Mouse (Mus musculus): ENCODE measurements at regions not wholly inside any gene's neighbourhood (a gene's known extent, or its start where the extent isn't known, plus 50 kb on each side); places are given as distances from the start of the nearest gene placed in this dataset.

DNA sequence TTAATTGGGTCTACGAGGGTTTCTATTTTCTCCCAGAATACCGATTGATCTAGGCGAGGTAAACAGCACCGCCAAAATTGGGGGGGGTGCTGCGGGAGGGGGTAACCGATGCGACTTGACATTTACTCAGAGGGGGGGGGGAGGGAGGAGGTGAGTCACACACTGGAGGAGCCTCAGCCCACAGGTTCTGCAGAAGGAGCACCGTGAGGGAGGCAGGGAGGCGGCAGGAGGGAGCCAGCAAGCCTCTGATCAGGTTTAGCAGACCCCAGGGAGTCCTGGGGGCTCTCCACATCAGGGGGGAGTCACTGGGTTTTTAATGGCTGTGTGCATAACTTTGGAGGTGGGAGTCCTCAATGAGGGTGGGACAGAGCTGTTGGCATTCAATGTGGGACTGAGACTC is 51.3 kb upstream of the Ier5l start:
- WGBS = 41% methylated on average over 9 of the region's 9 CpGs
- DNase-seq = no peak

DNA sequence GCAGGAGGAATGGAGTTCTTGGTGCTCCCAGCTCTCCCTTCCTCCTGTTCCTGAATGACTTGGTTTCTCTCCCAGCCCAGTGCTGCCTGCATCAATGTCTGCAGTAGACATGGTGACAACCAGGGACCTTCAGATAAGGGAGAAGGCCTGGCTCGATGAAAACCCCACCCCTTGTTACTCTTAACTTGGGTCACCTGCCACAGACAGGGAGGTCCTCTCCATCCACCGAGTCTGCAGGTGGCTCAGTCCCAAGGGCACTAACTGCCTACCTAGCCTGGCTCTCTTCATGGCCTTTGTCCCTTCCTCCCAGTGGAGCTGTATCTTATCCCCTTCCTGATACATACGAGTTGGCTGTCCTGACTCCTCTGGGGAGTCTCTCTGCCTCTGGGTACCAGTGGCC is 51.8 kb upstream of the Ier5l start:
- ATAC-seq (ENCODE audit: low FRiP score, low TSS enrichment) (no peak), DNase-seq (no peak)
- Histone ChIP-seq H3K4me2 (ENCODE audit: low read length) (no peak overlapping the region), H3K4me1 (ENCODE audit: control insufficient read depth, insufficient read depth, low read length) (no peaks in the 10 kb centered on the region), H3K36me3 (ENCODE audit: control insufficient read depth, insufficient read depth, low read length) (no peaks in the 10 kb centered on the region), H3K27me3 (ENCODE audit: control insufficient read depth, insufficient read depth, low read length) (no peaks in the 10 kb centered on the region), H3K4me3 (replicated peaks; ENCODE audit: low read depth, low read length) (no peak overlapping the region), H3K27ac (replicated peaks; ENCODE audit: low read depth, low read length) (no peak overlapping the region), H3K9me3 (ENCODE audit: control insufficient read depth, low read length) (no peaks in the 10 kb centered on the region), H3K9ac (replicated peaks; ENCODE audit: low read length) (no peak overlapping the region)
- 75% methylated on average over 3 of the region's 3 CpGs for WGBS

More for the DNA sequence above, 51.3 kb upstream of the Ier5l start:
- Histone ChIP-seq H3K9ac (replicated peaks; ENCODE audit: low read length) (no peak overlapping the region), H3K4me1 (ENCODE audit: control insufficient read depth, insufficient read depth, low read length) (no peaks in the 10 kb centered on the region), H3K27ac (replicated peaks; ENCODE audit: low read depth, low read length) (no peak overlapping the region), H3K9me3 (ENCODE audit: control insufficient read depth, low read length) (no peaks in the 10 kb centered on the region), H3K4me3 (replicated peaks; ENCODE audit: low read depth, low read length) (no peak overlapping the region), H3K27me3 (ENCODE audit: control insufficient read depth, insufficient read depth, low read length) (no peaks in the 10 kb centered on the region), H3K36me3 (ENCODE audit: control insufficient read depth, insufficient read depth, low read length) (no peaks in the 10 kb centered on the region), H3K4me2 (ENCODE audit: low read length) (no peak overlapping the region)
- no peak for ATAC-seq (ENCODE audit: low FRiP score, low TSS enrichment)

DNA sequence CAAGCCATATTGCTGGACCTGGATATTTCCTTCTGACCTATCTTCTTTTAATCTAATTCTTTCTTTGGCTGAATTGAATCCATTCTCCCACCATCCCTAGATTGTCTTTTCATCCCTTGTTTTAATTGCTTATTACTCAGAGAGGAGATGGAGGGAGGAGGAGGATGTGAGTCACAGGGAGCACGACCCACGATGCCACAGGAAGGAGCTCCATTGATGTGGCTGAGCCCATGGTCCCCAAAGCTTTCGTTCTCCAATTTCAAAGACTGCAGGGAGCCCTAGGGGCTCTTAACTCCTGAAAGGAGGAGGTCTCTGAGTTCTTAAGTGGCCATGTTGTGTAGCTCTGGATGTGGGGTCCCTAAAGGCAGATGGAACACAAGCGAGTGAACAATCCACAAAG is 53.5 kb upstream of the Ier5l start:
- no peak overlapping the region for H3K27ac ChIP-seq (replicated peaks; ENCODE audit: low read depth, low read length)
- ATAC-seq (ENCODE audit: low FRiP score, low TSS enrichment) = no peak
- 50% methylated on average over 4 of the region's 4 CpGs for WGBS

DNA sequence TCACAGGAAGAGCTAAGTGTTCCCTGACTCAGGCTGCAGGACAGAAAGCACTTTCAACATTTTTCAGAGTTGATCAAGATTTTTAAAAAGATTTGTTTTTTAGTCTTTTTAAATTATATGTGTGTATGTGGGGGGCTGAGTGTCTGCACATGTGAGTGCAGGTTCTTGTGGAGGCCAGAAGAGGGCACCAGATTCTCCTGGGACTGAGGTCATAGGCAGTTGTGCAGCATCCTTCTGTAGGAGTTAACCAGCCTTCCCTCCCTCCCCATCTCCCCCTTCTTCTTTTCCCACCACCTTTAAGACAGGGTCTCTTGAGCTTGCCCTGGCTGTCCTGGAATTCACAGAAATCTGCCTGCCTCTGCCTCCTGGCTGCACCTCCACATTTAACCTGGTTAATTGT is 58.9 kb upstream of the Ier5l start:
- no peaks in the 10 kb centered on the region for H3K9me3 ChIP-seq (ENCODE audit: control insufficient read depth, low read length)
- ATAC-seq (ENCODE audit: low FRiP score, low TSS enrichment) = no peak
- no peaks in the 10 kb centered on the region for H3K36me3 ChIP-seq (ENCODE audit: control insufficient read depth, insufficient read depth, low read length)
- no peak for DNase-seq
- H3K9ac ChIP-seq (replicated peaks; ENCODE audit: low read length) = no peak overlapping the region
- H3K27ac ChIP-seq (replicated peaks; ENCODE audit: low read depth, low read length) = no peak overlapping the region
- no peaks in the 10 kb centered on the region for H3K27me3 ChIP-seq (ENCODE audit: control insufficient read depth, insufficient read depth, low read length)
- H3K4me3 ChIP-seq (replicated peaks; ENCODE audit: low read depth, low read length) = no peak overlapping the region
- no peaks in the 10 kb centered on the region for H3K4me1 ChIP-seq (ENCODE audit: control insufficient read depth, insufficient read depth, low read length)
- no peak overlapping the region for H3K4me2 ChIP-seq (ENCODE audit: low read length)

More for the DNA sequence above, 53.5 kb upstream of the Ier5l start:
- Histone ChIP-seq H3K9ac (replicated peaks; ENCODE audit: low read length) (no peak overlapping the region), H3K4me3 (replicated peaks; ENCODE audit: low read depth, low read length) (no peak overlapping the region), H3K4me2 (ENCODE audit: low read length) (no peak overlapping the region), H3K36me3 (ENCODE audit: control insufficient read depth, insufficient read depth, low read length) (no peaks in the 10 kb centered on the region), H3K4me1 (ENCODE audit: control insufficient read depth, insufficient read depth, low read length) (no peaks in the 10 kb centered on the region), H3K27me3 (ENCODE audit: control insufficient read depth, insufficient read depth, low read length) (no peaks in the 10 kb centered on the region), H3K9me3 (ENCODE audit: control insufficient read depth, low read length) (no peaks in the 10 kb centered on the region)
- DNase-seq = no peak

DNA sequence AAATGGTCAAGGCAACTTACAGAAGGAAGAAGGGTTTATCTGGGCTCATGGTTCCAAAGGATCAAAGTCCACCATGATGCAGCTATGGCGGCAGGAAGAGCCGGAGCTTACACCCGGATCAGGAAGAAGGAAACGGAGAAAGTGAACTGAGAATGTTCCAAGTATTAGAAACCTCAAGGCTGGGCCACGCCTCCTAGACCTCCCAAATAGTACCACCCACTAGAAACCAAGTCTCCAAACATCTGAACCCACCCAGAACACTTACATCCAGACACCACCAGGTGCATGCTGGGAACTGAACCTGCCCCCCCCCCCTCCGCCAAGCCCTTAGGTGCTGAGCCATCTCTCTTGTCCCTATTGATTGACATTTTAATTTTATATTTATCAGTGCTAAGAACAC is 59.3 kb upstream of the Ier5l start:
- Histone ChIP-seq H3K9ac (replicated peaks; ENCODE audit: low read length) (no peak overlapping the region), H3K4me2 (ENCODE audit: low read length) (no peak overlapping the region), H3K9me3 (ENCODE audit: control insufficient read depth, low read length) (no peaks in the 10 kb centered on the region), H3K4me1 (ENCODE audit: control insufficient read depth, insufficient read depth, low read length) (no peaks in the 10 kb centered on the region), H3K27me3 (ENCODE audit: control insufficient read depth, insufficient read depth, low read length) (no peaks in the 10 kb centered on the region), H3K4me3 (replicated peaks; ENCODE audit: low read depth, low read length) (no peak overlapping the region), H3K27ac (replicated peaks; ENCODE audit: low read depth, low read length) (no peak overlapping the region), H3K36me3 (ENCODE audit: control insufficient read depth, insufficient read depth, low read length) (no peaks in the 10 kb centered on the region)
- DNase-seq = no peak
- ATAC-seq (ENCODE audit: low FRiP score, low TSS enrichment) = no peak
- 97% methylated on average over 6 of the region's 6 CpGs for whole genome bisulfite sequencing

DNA sequence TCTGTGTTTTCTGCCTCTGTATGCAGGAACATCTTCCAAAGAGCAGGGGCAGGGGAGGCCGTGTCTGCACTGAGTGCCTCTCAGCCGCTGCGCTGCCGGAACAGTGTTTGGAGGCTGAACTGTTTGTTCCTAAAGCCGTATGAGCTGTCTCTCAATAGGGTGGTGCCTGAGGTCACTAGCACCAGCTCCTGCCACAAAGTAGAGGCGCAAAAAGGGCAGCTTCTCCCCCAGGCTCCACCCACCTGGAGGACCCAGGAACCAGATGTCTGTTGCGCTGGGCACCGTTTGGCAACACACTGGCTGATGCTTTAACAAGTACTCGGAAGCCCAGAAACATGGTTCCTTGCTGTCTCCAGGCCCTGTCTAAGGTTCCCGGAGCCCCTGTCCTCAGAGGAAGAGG is 60.4 kb upstream of the Cstad start:
- H3K27me3 ChIP-seq (ENCODE audit: control insufficient read depth, insufficient read depth, low read length) = no peaks in the 10 kb centered on the region
- no peak overlapping the region for H3K27ac ChIP-seq (replicated peaks; ENCODE audit: low read depth, low read length)
- H3K36me3 ChIP-seq (ENCODE audit: control insufficient read depth, insufficient read depth, low read length) = no peaks in the 10 kb centered on the region
- H3K4me2 ChIP-seq (ENCODE audit: low read length) = no peak overlapping the region
- ATAC-seq (ENCODE audit: low FRiP score, low TSS enrichment) (no peak), DNase-seq (no peak)
- H3K9me3 ChIP-seq (ENCODE audit: control insufficient read depth, low read length) = no peaks in the 10 kb centered on the region
- 63% methylated on average over 10 of the region's 10 CpGs for WGBS
- no peak overlapping the region for H3K9ac ChIP-seq (replicated peaks; ENCODE audit: low read length)
- H3K4me1 ChIP-seq (ENCODE audit: control insufficient read depth, insufficient read depth, low read length) = no peaks in the 10 kb centered on the region
- H3K4me3 ChIP-seq (replicated peaks; ENCODE audit: low read depth, low read length) = no peak overlapping the region

DNA sequence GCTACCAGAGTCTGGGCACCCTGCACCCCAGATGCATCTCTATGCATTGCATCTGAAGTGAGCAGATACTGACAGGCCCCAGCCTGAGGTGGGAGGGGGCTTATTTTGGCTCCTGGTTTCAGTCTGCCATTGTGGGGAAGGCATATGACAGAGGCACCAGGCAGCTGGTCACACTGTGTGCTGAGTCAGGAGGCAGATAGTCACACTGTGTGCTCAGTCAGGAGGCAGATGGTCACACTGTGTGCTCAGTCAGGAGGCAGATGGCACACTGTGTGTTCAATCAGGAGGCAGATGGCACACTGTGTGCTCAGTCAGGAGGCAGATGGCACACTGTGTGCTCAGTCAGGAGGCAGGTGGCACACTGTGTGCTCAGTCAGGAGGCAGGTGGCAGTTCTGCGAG is 55.5 kb upstream of the Cstad start:
- no peak for ATAC-seq (ENCODE audit: low FRiP score, low TSS enrichment)
- DNase-seq = no peak
- no peak overlapping the region for H3K9ac ChIP-seq (replicated peaks; ENCODE audit: low read length)
- no peak overlapping the region for H3K4me3 ChIP-seq (replicated peaks; ENCODE audit: low read depth, low read length)
- no peaks in the 10 kb centered on the region for H3K9me3 ChIP-seq (ENCODE audit: control insufficient read depth, low read length)
- H3K27me3 ChIP-seq (ENCODE audit: control insufficient read depth, insufficient read depth, low read length) = no peaks in the 10 kb centered on the region
- H3K27ac ChIP-seq (replicated peaks; ENCODE audit: low read depth, low read length) = no peak overlapping the region
- H3K4me2 ChIP-seq (ENCODE audit: low read length) = no peak overlapping the region
- peaks cover 3% of the 10 kb centered on the region; the same call in 1 of the 2 replicates for H3K4me1 ChIP-seq (ENCODE audit: control insufficient read depth, insufficient read depth, low read length)
- WGBS = 97% methylated on average over 1 of the region's 1 CpGs
- no peaks in the 10 kb centered on the region for H3K36me3 ChIP-seq (ENCODE audit: control insufficient read depth, insufficient read depth, low read length)

DNA sequence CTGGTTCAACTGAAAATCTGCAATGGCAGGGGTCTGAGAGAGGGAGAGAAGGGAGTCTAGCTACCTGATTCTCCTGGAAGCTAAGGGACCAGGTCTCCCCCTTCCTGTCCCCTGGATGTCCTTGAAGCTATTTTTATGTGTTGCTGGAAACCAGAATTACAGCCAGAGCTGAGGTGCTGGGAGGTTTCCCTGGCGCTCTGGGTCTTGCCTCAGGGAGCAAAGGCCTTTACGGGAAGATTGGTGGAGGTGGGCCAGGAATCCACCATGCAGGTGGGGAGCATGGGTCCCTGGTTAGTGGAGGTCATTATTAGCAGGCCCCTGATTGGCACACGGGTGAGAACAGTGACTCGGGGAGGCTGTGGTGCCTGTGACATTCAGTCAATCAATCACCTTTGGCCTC is 53.3 kb upstream of the Cstad start:
- Histone ChIP-seq H3K27ac (replicated peaks; ENCODE audit: low read depth, low read length) (peak overlapping the region; percentile 52), H3K9ac (replicated peaks; ENCODE audit: low read length) (0 out of 2 replicates have a peak overlapping the region, but pooled peaks have one; percentile 7), H3K27me3 (ENCODE audit: control insufficient read depth, insufficient read depth, low read length) (no peaks in the 10 kb centered on the region), H3K9me3 (ENCODE audit: control insufficient read depth, low read length) (no peaks in the 10 kb centered on the region), H3K36me3 (ENCODE audit: control insufficient read depth, insufficient read depth, low read length) (no peaks in the 10 kb centered on the region), H3K4me2 (ENCODE audit: low read length) (no peak overlapping the region), H3K4me3 (replicated peaks; ENCODE audit: low read depth, low read length) (no peak overlapping the region), H3K4me1 (ENCODE audit: control insufficient read depth, insufficient read depth, low read length) (peaks cover 17% of the 10 kb centered on the region)
- WGBS = 61% methylated on average over 4 of the region's 4 CpGs
- no peak for DNase-seq
- ATAC-seq (ENCODE audit: low FRiP score, low TSS enrichment) = no peak

DNA sequence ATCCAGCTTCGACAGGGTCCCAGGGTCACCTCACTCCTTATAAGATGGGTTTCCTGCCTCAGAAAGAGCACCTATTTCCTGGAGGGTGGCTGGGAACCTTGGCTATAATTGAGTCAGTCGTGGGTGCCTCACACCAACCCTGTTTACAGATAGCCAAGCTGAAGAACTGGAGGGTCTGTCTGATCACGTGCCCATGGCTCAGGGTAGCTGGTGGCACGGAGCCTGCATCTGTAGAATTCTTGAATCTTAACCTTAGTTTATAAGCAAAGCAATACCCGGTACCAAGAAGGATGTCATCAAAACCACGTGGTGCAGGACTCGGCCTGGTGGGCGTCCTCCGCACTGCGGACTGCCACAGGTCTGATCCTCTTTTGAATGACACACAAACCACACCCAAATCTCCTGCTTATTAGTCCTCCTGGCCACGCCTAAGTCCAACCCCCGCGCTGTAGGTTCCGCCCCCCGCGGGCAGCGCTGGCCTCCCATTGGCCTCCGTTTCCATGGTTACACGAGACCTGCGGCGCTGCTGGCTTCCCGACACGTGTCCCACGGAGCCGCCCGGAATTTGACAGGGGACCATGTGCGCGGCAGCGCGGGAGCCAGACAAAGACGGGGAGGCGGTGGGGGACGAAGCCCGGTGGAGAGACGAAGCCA is 49.9 kb upstream of the Cstad start:
- Histone ChIP-seq H3K4me3 (replicated peaks; ENCODE audit: low read depth, low read length) (peak overlapping the region; percentile 19), H3K4me2 (ENCODE audit: low read length) (peak overlapping the region; percentile 52), H3K27me3 (ENCODE audit: control insufficient read depth, insufficient read depth, low read length) (no peaks in the 10 kb centered on the region), H3K36me3 (ENCODE audit: control insufficient read depth, insufficient read depth, low read length) (no peaks in the 10 kb centered on the region), H3K9me3 (ENCODE audit: control insufficient read depth, low read length) (no peaks in the 10 kb centered on the region), H3K4me1 (ENCODE audit: control insufficient read depth, insufficient read depth, low read length) (peaks cover 26% of the 10 kb centered on the region), H3K27ac (replicated peaks; ENCODE audit: low read depth, low read length) (peak overlapping the region; percentile 80), H3K9ac (replicated peaks; ENCODE audit: low read length) (peak overlapping the region; percentile 44; the same call in 1 of the 2 replicates)
- WGBS = 2% methylated on average over 35 of the region's 35 CpGs
- ATAC-seq (ENCODE audit: low FRiP score, low TSS enrichment) (peak; percentile 91), DNase-seq (peak; percentile 98)

Measured in midbrain, embryonic 14.5 days (tissue).